Mouse (Mus musculus) bone marrow macrophage, adult 2 months (primary cell): ENCODE results near the gene Mipol1.

Experiments
- CTCF ChIP-seq: IDR thresholded peaks from 2 replicates; pipeline ENCODE4 v1.5.1; 2012; ENCODE audit warnings: low read depth, mild to moderate bottlenecking, low read length, moderate library complexity
- POLR2A ChIP-seq: IDR thresholded peaks from 2 replicates; pipeline ENCODE4 v1.6.1; 2012; ENCODE audit warnings: mild to moderate bottlenecking, low read depth, low read length, borderline replicate concordance

GRCm38 (mm10) chr12:57187032-57187431 is 43.2 kb upstream of the Mipol1 start:
- TF ChIP-seq CTCF: no peak
- no peak for TF ChIP-seq POLR2A
